Mouse (Mus musculus): ENCODE results near the gene Ube2g1. TPM values are rescaled to one million over a fixed set of nuclear protein-coding genes. Genes with fewer than 3 reads are reported as not detected.
"Not testable (repeated sequence)": the region's sequence is repeated elsewhere in the genome, so short reads cannot be mapped to it uniquely, and the experiment has no call there.

Ube2g1 gene
- polyA plus RNA-seq, 1 experiment from 2014 or later: 113 TPM

- Histone ChIP-seq H3K4me3 (no peak overlapping the region), H3K4me2 (replicated peaks) (no peak overlapping the region), H3K36me3 (no peaks in the 10 kb centered on the region), H3K27me3 (no peaks in the 10 kb centered on the region), H3K27ac (replicated peaks) (no peak overlapping the region), H3K9ac (replicated peaks) (no peak overlapping the region), H3K4me1 (no peaks in the 10 kb centered on the region), H3K9me3 (no peaks in the 10 kb centered on the region)
- 27% methylated on average over 2 of the region's 2 CpGs for WGBS
- no peak for ATAC-seq (ENCODE audit: low FRiP score, low read depth)
Measured at GRCm38 (mm10) chr11:72675280-72675679, 68.2 kb downstream of the Ube2g1 start.

GRCm38 (mm10) chr11:72680726-72681125 is 73.6 kb downstream of the Ube2g1 start:
- ATAC-seq (ENCODE audit: low FRiP score, low read depth): no peak
- no peak overlapping the region for H3K4me2 ChIP-seq (replicated peaks)
- no peak overlapping the region for H3K9ac ChIP-seq (replicated peaks)
- no peak overlapping the region for H3K27ac ChIP-seq (replicated peaks)
- no peak overlapping the region for H3K4me3 ChIP-seq
- no peaks in the 10 kb centered on the region for H3K27me3 ChIP-seq
- no peaks in the 10 kb centered on the region for H3K9me3 ChIP-seq
- H3K36me3 ChIP-seq: peaks cover 12% of the 10 kb centered on the region
- H3K4me1 ChIP-seq: no peaks in the 10 kb centered on the region

- no peak for ATAC-seq (ENCODE audit: low FRiP score, low read depth)
- no peak overlapping the region for H3K4me3 ChIP-seq
- H3K4me2 ChIP-seq (replicated peaks): no peak overlapping the region
- no peak overlapping the region for H3K9ac ChIP-seq (replicated peaks)
- H3K27ac ChIP-seq (replicated peaks): no peak overlapping the region
- H3K36me3 ChIP-seq: peaks cover 12% of the 10 kb centered on the region
- 97% methylated on average over 2 of the region's 2 CpGs for WGBS
- no peaks in the 10 kb centered on the region for H3K4me1 ChIP-seq
- H3K27me3 ChIP-seq: no peaks in the 10 kb centered on the region
- H3K9me3 ChIP-seq: no peaks in the 10 kb centered on the region
Measured at GRCm38 (mm10) chr11:72683402-72683801, 76.3 kb downstream of the Ube2g1 start.

- Histone ChIP-seq H3K4me2 (replicated peaks) (no peak overlapping the region), H3K9me3 (no peaks in the 10 kb centered on the region), H3K27me3 (no peaks in the 10 kb centered on the region), H3K9ac (replicated peaks) (no peak overlapping the region), H3K36me3 (0 out of 2 replicates have a peak, but pooled peaks cover 5% of the 10 kb centered on the region), H3K4me3 (no peak overlapping the region), H3K4me1 (peaks cover 13% of the 10 kb centered on the region), H3K27ac (replicated peaks) (no peak overlapping the region)
- ATAC-seq (ENCODE audit: low FRiP score, low read depth): no peak
Measured at GRCm38 (mm10) chr11:72686697-72687096, 79.6 kb downstream of the Ube2g1 start.

GRCm38 (mm10) chr11:72688242-72688641 is 81.2 kb downstream of the Ube2g1 start:
- Histone ChIP-seq H3K9me3 (no peaks in the 10 kb centered on the region), H3K27me3 (no peaks in the 10 kb centered on the region), H3K36me3 (0 out of 2 replicates have a peak, but pooled peaks cover 5% of the 10 kb centered on the region), H3K4me3 (no peak overlapping the region), H3K27ac (replicated peaks) (no peak overlapping the region), H3K4me1 (peaks cover 22% of the 10 kb centered on the region), H3K9ac (replicated peaks) (no peak overlapping the region), H3K4me2 (replicated peaks) (no peak overlapping the region)
- 10% methylated on average over 5 of the region's 5 CpGs for WGBS
- no peak for ATAC-seq (ENCODE audit: low FRiP score, low read depth)

GRCm38 (mm10) chr11:72689115-72689514 is 82.0 kb downstream of the Ube2g1 start:
- Histone ChIP-seq H3K4me1 (peaks cover 26% of the 10 kb centered on the region), H3K27me3 (no peaks in the 10 kb centered on the region), H3K4me2 (replicated peaks) (peak overlapping the region; percentile 83), H3K27ac (replicated peaks) (no peak overlapping the region), H3K9ac (replicated peaks) (0 out of 2 replicates have a peak overlapping the region, but pooled peaks have one; percentile 74), H3K4me3 (peak overlapping the region; percentile 73), H3K36me3 (0 out of 2 replicates have a peak, but pooled peaks cover 5% of the 10 kb centered on the region), H3K9me3 (no peaks in the 10 kb centered on the region)
- no peak for ATAC-seq (ENCODE audit: low FRiP score, low read depth)
- 71% methylated on average over 3 of the region's 3 CpGs for WGBS

GRCm38 (mm10) chr11:72689551-72690510 is 82.7 kb downstream of the Ube2g1 start, which contains the start of gene Ankfy1:
Gene Ankfy1, plus strand, starts transcription at chr11:72690006.
- WGBS: under 1% methylated on average over 56 of the region's 56 CpGs
- ATAC-seq (ENCODE audit: low FRiP score, low read depth): peak; percentile 93
- no peaks in the 10 kb centered on the region for H3K27me3 ChIP-seq

GRCm38 (mm10) chr11:72692353-72692752 is 85.3 kb downstream of the Ube2g1 start:
- H3K27ac ChIP-seq (replicated peaks): no peak overlapping the region
- no peaks in the 10 kb centered on the region for H3K27me3 ChIP-seq
- no peak overlapping the region for H3K4me2 ChIP-seq (replicated peaks)
- WGBS: 87% methylated on average over 4 of the region's 4 CpGs
- ATAC-seq (ENCODE audit: low FRiP score, low read depth): no peak
- peaks cover 26% of the 10 kb centered on the region for H3K4me1 ChIP-seq
- H3K4me3 ChIP-seq: no peak overlapping the region
- H3K9me3 ChIP-seq: no peaks in the 10 kb centered on the region
- H3K9ac ChIP-seq (replicated peaks): no peak overlapping the region
- 0 out of 2 replicates have a peak, but pooled peaks cover 13% of the 10 kb centered on the region for H3K36me3 ChIP-seq

More at GRCm38 (mm10) chr11:72689551-72690510, 82.7 kb downstream of the Ube2g1 start, which contains the start of gene Ankfy1:
- Histone ChIP-seq H3K4me2 (replicated peaks) (peak within 1 kb of the TSS; percentile 83), H3K9me3 (no peaks in the 10 kb centered on the region), H3K27ac (replicated peaks) (peak within 1 kb of the TSS; percentile 83), H3K4me1 (peaks cover 26% of the 10 kb centered on the region), H3K36me3 (0 out of 2 replicates have a peak, but pooled peaks cover 5% of the 10 kb centered on the region), H3K9ac (replicated peaks) (peak within 1 kb of the TSS; percentile 74), H3K4me3 (peak within 1 kb of the TSS; percentile 73)

GRCm38 (mm10) chr11:72695025-72695424 is 87.9 kb downstream of the Ube2g1 start:
- 89% methylated on average over 3 of the region's 3 CpGs for WGBS
- ATAC-seq (ENCODE audit: low FRiP score, low read depth): no peak

GRCm38 (mm10) chr11:72696368-72696971 is 89.4 kb downstream of the Ube2g1 start:
- no peak for ATAC-seq (ENCODE audit: low FRiP score, low read depth)
- 93% methylated on average over 2 of the region's 2 CpGs for WGBS
- Histone ChIP-seq H3K27me3 (no peaks in the 10 kb centered on the region), H3K4me3 (no peak overlapping the region), H3K4me2 (replicated peaks) (no peak overlapping the region), H3K27ac (replicated peaks) (no peak overlapping the region), H3K36me3 (0 out of 2 replicates have a peak, but pooled peaks cover 13% of the 10 kb centered on the region), H3K4me1 (peaks cover 15% of the 10 kb centered on the region), H3K9ac (replicated peaks) (no peak overlapping the region), H3K9me3 (no peaks in the 10 kb centered on the region)

More at GRCm38 (mm10) chr11:72695025-72695424, 87.9 kb downstream of the Ube2g1 start:
- no peak overlapping the region for H3K4me3 ChIP-seq
- H3K4me2 ChIP-seq (replicated peaks): no peak overlapping the region
- peaks cover 26% of the 10 kb centered on the region for H3K4me1 ChIP-seq
- H3K27ac ChIP-seq (replicated peaks): no peak overlapping the region
- no peaks in the 10 kb centered on the region for H3K27me3 ChIP-seq
- H3K36me3 ChIP-seq: 0 out of 2 replicates have a peak, but pooled peaks cover 13% of the 10 kb centered on the region
- H3K9me3 ChIP-seq: no peaks in the 10 kb centered on the region
- no peak overlapping the region for H3K9ac ChIP-seq (replicated peaks)

GRCm38 (mm10) chr11:72697323-72697722 is 90.2 kb downstream of the Ube2g1 start:
- Histone ChIP-seq H3K4me3 (no peak overlapping the region), H3K4me1 (peaks cover 8% of the 10 kb centered on the region; the same call in 1 of the 2 replicates), H3K27me3 (no peaks in the 10 kb centered on the region), H3K27ac (replicated peaks) (no peak overlapping the region), H3K9me3 (no peaks in the 10 kb centered on the region), H3K9ac (replicated peaks) (no peak overlapping the region), H3K36me3 (0 out of 2 replicates have a peak, but pooled peaks cover 13% of the 10 kb centered on the region), H3K4me2 (replicated peaks) (no peak overlapping the region)
- no peak for ATAC-seq (ENCODE audit: low FRiP score, low read depth)

GRCm38 (mm10) chr11:72705111-72705510 is 98.0 kb downstream of the Ube2g1 start:
- H3K4me3 ChIP-seq; H3K27me3 ChIP-seq; ATAC-seq (ENCODE audit: low FRiP score, low read depth); H3K4me1 ChIP-seq; H3K9ac ChIP-seq (replicated peaks); H3K36me3 ChIP-seq; H3K9me3 ChIP-seq; H3K4me2 ChIP-seq (replicated peaks); H3K27ac ChIP-seq (replicated peaks): not testable (repeated sequence)
- WGBS: 94% methylated on average over 2 of the region's 2 CpGs
